9 mouse cellular contexts compared by ENCODE assay signal in genomic region chr4:134663052-134663451, GRCm38 (mm10). TPM values are rescaled to one million over a fixed set of nuclear protein-coding genes. Genes with fewer than 3 reads are reported as not detected.
DNase-seq lines count a peak whose midpoint lies in the region; ATAC-seq and TF ChIP-seq lines count a peak whose summit lies in the region.
"Had no signal": no experiment of that assay in that cellular context is flagged by ENCODE, and none has a peak within 500 bp of the region (broad histone marks: within the 10 kb centered on the region; RNA-seq: fewer than 3 reads in every experiment).

No protein-coding gene starts in this region.

- DNase-seq in kidney, postnatal 14 days = no peak
- DNase-seq in adrenal gland, adult 8-10 months = peak; percentile 76
- DNase-seq in heart, postnatal 0 days (ENCODE audit: low spot score) = peak; percentile 73
- no peak for DNase-seq in left cerebral cortex, adult 11 months (ENCODE audit: low spot score)
- DNase-seq in left cerebral cortex, postnatal 14 days (ENCODE audit: low spot score in 2 of 2) = no peak
- no peak for DNase-seq in right cerebral cortex, adult 18-20 months

- peaks cover 39% of the 10 kb centered on the region for H3K4me1 ChIP-seq in kidney, embryonic 15.5 days
- H3K4me1 ChIP-seq in heart, postnatal 0 days (ENCODE audit: control insufficient read depth, insufficient read depth) = peaks cover 20% of the 10 kb centered on the region

- intact Hi-C loops in left cerebral cortex, postnatal 14 days (cut with DNase I) = no loop called here

- H3K4me3 ChIP-seq in kidney, embryonic 15.5 days (replicated peaks) = no peak overlapping the region
- no peak overlapping the region for H3K4me3 ChIP-seq in heart, postnatal 0 days (ENCODE audit: low read depth, low read length)

- H3K27me3 ChIP-seq in kidney, embryonic 15.5 days = peaks cover 15% of the 10 kb centered on the region; the same call in 1 of the 2 replicates
- H3K27me3 ChIP-seq in heart, postnatal 0 days (ENCODE audit: control insufficient read depth, insufficient read depth, low read length) = no peaks in the 10 kb centered on the region

- no peak for TF ChIP-seq CTCF in heart, postnatal 0 days (IDR thresholded peaks at IDR 0.05; ENCODE audit: low read depth)

- H3K9me3 ChIP-seq in kidney, embryonic 15.5 days (replicated peaks) = no peaks in the 10 kb centered on the region
- no peaks in the 10 kb centered on the region for H3K9me3 ChIP-seq in heart, postnatal 0 days (replicated peaks; ENCODE audit: control insufficient read depth, low read length)
- H3K9me3 ChIP-seq: G1E had no signal

- 0 out of 2 replicates have a peak, but pooled peaks have one; percentile 22 for ATAC-seq in kidney, embryonic 15.5 days (replicated peaks; ENCODE audit: low FRiP score)
- peak; percentile 82 for ATAC-seq in heart, postnatal 0 days (ENCODE audit: insufficient read depth, low read depth)
- ATAC-seq in megakaryocyte-erythroid progenitor cell, adult 5-6 weeks (replicated peaks; ENCODE audit: low FRiP score, low TSS enrichment, poor library complexity, severe bottlenecking) = peak; percentile 83

- no peaks in the 10 kb centered on the region for H3K36me3 ChIP-seq in kidney, embryonic 15.5 days
- H3K36me3 ChIP-seq in heart, postnatal 0 days (replicated peaks; ENCODE audit: control insufficient read depth, insufficient read depth, low read length) = no peaks in the 10 kb centered on the region
- H3K36me3 ChIP-seq: G1E had no signal

- TF ChIP-seq EP300 in heart, postnatal 0 days (IDR thresholded peaks at IDR 0.05; ENCODE audit: low read depth) = no peak

- WGBS in kidney, embryonic 15.5 days = 55% methylated on average over 10 of the region's 10 CpGs
- 21% methylated on average over 10 of the region's 10 CpGs for whole genome bisulfite sequencing in heart, postnatal 0 days

- no peak overlapping the region for H3K4me2 ChIP-seq in kidney, embryonic 15.5 days
- no peak overlapping the region for H3K4me2 ChIP-seq in heart, postnatal 0 days (ENCODE audit: low read depth, low read length)

- no peak overlapping the region for H3K9ac ChIP-seq in kidney, embryonic 15.5 days
- H3K9ac ChIP-seq in heart, postnatal 0 days (replicated peaks; ENCODE audit: low read depth, low read length) = no peak overlapping the region

- 0 out of 2 replicates have a peak overlapping the region, but pooled peaks have one; percentile 2 for H3K27ac ChIP-seq in kidney, embryonic 15.5 days
- peak overlapping the region; percentile 26 for H3K27ac ChIP-seq in heart, postnatal 0 days (ENCODE audit: low read depth)

RNA-seq across cellular contexts. Expression of gene Man1c1, which starts 41.0 kb away (rescaled TPM):
- 4.3 and 5.1 TPM in 2 replicates for polyA plus RNA-seq in kidney, embryonic 15.5 days (2015; fragmentation: Nextera tagmentation; extraction: Ambion mirVana)
- total RNA-seq in adrenal gland, adult 8-10 months (2022) = 10 to 100 TPM; 15.3 to 41.3 (median 29.9) TPM
- 14.8 and 21.2 TPM in 2 replicates for total RNA-seq in heart, postnatal 0 days (2014; rRNA removed; ENCODE audit: low replicate concordance)
- 3.8 TPM in 2 replicates for polyA plus RNA-seq in heart, postnatal 0 days (2015; fragmentation: Nextera tagmentation; extraction: Ambion mirVana)
- total RNA-seq in megakaryocyte-erythroid progenitor cell, adult 5-6 weeks (2014; fragmentation: Nextera tagmentation) = 0.49 and 0.59 TPM in 2 replicates
- 0.53 TPM in 1 of 2 replicates, not detected in the other for total RNA-seq in megakaryocyte-erythroid progenitor cell, adult 5-6 weeks (2017)
- total RNA-seq in left cerebral cortex, postnatal 14 days (2021) = 10 to 100 TPM; 33.7 to 38.0 TPM
- polyA plus RNA-seq: G1E had no signal

Comparison
In these comparisons a context has a peak if more than half of its experiments do, and no peak if none do; other contexts are left out.
1. ATAC-seq: peak in every context shown above with its lines; median percentile 83 in megakaryocyte-erythroid progenitor cell, adult 5-6 weeks; 82 in heart, postnatal 0 days; 22 in kidney, embryonic 15.5 days.
2. DNase-seq: peak in adrenal gland, adult 8-10 months (single experiment) and heart, postnatal 0 days (single experiment); none in kidney, postnatal 14 days (single experiment), left cerebral cortex, adult 11 months (single experiment), left cerebral cortex, postnatal 14 days (0 of 2) and right cerebral cortex, adult 18-20 months (single experiment).